Mouse (Mus musculus): Measurements from ENCODE around the gene Amn.

Gene Amn

GRCm38 (mm10) chr12:111325744-111326424, 55.0 kb downstream of the Amn start:
- no peak for DNase-seq

All from liver (tissue).